Mouse (Mus musculus) olfactory bulb, adult 2 months (tissue): Measurements from ENCODE around the gene Zfp263.

Source experiments
- CTCF ChIP-seq: fragments of 200-500 bp; IDR thresholded peaks from 2 replicates; pipeline ENCODE4 v1.5.1; 2012; ENCODE audit warnings: low read depth, mild to moderate bottlenecking, low read length, moderate library complexity; ENCODE audit not compliant: insufficient read depth
- POLR2A ChIP-seq: fragments of 200-500 bp; IDR thresholded peaks from 2 replicates; pipeline ENCODE4 v1.6.1; 2012; ENCODE audit warnings: mild to moderate bottlenecking, low read depth, low read length, moderate library complexity; ENCODE audit not compliant: insufficient read depth

DNA sequence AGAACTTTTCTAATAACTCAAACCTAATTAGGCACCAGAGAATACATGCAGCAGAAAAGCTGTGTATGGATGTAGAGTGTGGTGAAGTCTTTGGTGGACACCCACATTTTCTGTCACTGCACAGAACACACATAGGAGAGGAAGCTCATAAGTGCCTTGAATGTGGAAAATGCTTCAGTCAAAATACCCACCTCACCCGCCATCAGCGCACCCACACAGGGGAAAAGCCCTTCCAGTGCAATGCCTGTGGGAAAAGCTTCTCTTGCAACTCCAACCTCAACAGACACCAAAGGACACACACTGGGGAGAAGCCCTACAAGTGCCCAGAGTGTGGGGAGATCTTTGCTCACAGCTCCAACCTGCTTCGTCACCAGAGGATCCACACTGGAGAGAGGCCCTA lies 5.1 kb downstream of the Zfp263 start:
- TF ChIP-seq CTCF (no peak), POLR2A (no peak)
